8 mouse cellular contexts compared by ENCODE assay signal in the genomic region with DNA sequence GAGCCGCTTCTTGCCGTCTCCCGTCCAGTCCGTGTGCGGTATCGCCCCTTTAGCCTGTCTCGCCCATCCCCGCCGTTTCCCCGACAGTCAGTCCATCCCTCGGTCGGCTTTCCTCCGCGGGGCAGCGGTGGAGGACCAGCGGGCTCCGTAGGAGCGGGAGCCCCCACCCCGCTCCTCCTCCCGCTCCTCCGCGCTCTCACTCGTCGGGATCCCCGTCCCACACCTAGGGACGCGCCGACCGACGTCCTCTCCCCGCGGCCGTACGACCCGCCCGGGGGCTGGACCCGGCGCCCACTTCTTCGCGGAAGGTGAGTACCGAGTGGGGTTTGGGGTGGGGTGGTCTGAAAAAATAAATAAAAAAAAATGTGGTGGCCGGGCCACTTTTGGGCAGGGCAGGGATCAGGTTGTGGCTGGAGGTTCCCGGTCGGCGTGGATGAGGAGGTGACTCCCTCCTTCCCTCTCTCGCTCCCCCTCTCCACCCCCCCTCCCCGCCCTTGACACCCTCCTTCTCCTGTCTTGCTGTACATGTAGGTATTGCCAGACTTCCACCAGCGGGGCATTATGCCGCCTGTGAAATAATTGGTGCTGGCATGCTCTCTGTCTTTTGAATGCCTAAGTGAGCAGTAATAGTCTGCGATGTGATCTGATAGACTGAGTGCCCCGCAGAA. TPM values are rescaled to one million over a fixed set of nuclear protein-coding genes. Genes with fewer than 3 reads are reported as not detected.
DNase-seq lines count a peak whose midpoint lies in the region; ATAC-seq lines count a peak whose summit lies in the region.

No protein-coding gene starts in this region.

- no peaks in the 10 kb centered on the region for H3K27me3 ChIP-seq in hindbrain, embryonic 15.5 days
- no peaks in the 10 kb centered on the region for H3K27me3 ChIP-seq in limb, embryonic 15.5 days
- H3K27me3 ChIP-seq in midbrain, embryonic 16.5 days (ENCODE audit: control insufficient read depth, insufficient read depth, low read depth, low read length), result no peaks in the 10 kb centered on the region

- H3K27ac ChIP-seq in hindbrain, embryonic 15.5 days (replicated peaks), result peak overlapping the region; percentile 95
- H3K27ac ChIP-seq in limb, embryonic 15.5 days, result peak overlapping the region; percentile 97
- peak overlapping the region; percentile 92 for H3K27ac ChIP-seq in midbrain, embryonic 16.5 days (ENCODE audit: low read length)

- H3K4me3 ChIP-seq in hindbrain, embryonic 15.5 days, result peak overlapping the region; percentile 94
- H3K4me3 ChIP-seq in limb, embryonic 15.5 days, result peak overlapping the region; percentile 88
- peak overlapping the region; percentile 78 for H3K4me3 ChIP-seq in midbrain, embryonic 16.5 days (ENCODE audit: low read depth, low read length)

- no peaks in the 10 kb centered on the region for H3K9me3 ChIP-seq in hindbrain, embryonic 15.5 days
- no peaks in the 10 kb centered on the region for H3K9me3 ChIP-seq in limb, embryonic 15.5 days
- H3K9me3 ChIP-seq in midbrain, embryonic 16.5 days (replicated peaks; ENCODE audit: control insufficient read depth, low read length, poor library complexity, severe bottlenecking), result no peaks in the 10 kb centered on the region

- under 1% methylated on average over 51 of the region's 51 CpGs for WGBS in hindbrain, embryonic 15.5 days
- under 1% methylated on average over 48 of the region's 51 CpGs for WGBS in limb, embryonic 15.5 days
- under 1% methylated on average over 48 of the region's 51 CpGs for WGBS in midbrain, embryonic 16.5 days

- H3K4me2 ChIP-seq in hindbrain, embryonic 15.5 days, result peak overlapping the region; percentile 80
- H3K4me2 ChIP-seq in limb, embryonic 15.5 days, result peak overlapping the region; percentile 64
- peak overlapping the region; percentile 64 for H3K4me2 ChIP-seq in midbrain, embryonic 16.5 days (ENCODE audit: low read length)

- no peak for ATAC-seq in hindbrain, embryonic 15.5 days (ENCODE audit: low FRiP score, low read depth)
- ATAC-seq in limb, embryonic 15.5 days (ENCODE audit: insufficient number of reproducible peaks, low FRiP score, low TSS enrichment, low read depth), result no peak
- no peak for ATAC-seq in midbrain, embryonic 16.5 days
- ATAC-seq in monocyte, adult 5-6 weeks (replicated peaks; ENCODE audit: insufficient number of reproducible peaks, low FRiP score, low TSS enrichment, poor library complexity, severe bottlenecking), result no peak

- peak overlapping the region; percentile 75 for H3K9ac ChIP-seq in hindbrain, embryonic 15.5 days
- peak overlapping the region; percentile 69 for H3K9ac ChIP-seq in limb, embryonic 15.5 days
- H3K9ac ChIP-seq in midbrain, embryonic 16.5 days (ENCODE audit: low read depth, low read length), result peak overlapping the region; percentile 82

- H3K36me3 ChIP-seq in hindbrain, embryonic 15.5 days, result no peaks in the 10 kb centered on the region
- no peaks in the 10 kb centered on the region for H3K36me3 ChIP-seq in limb, embryonic 15.5 days
- no peaks in the 10 kb centered on the region for H3K36me3 ChIP-seq in midbrain, embryonic 16.5 days (ENCODE audit: control insufficient read depth, insufficient read depth, low read length)

- peaks cover 16% of the 10 kb centered on the region for H3K4me1 ChIP-seq in hindbrain, embryonic 15.5 days (replicated peaks)
- H3K4me1 ChIP-seq in limb, embryonic 15.5 days, result peaks cover 19% of the 10 kb centered on the region
- H3K4me1 ChIP-seq in midbrain, embryonic 16.5 days (ENCODE audit: control insufficient read depth, insufficient read depth, low read length), result peaks cover 13% of the 10 kb centered on the region

- DNase-seq in lung, adult 18-20 months, result peak; percentile 29 to 40
- DNase-seq in lung, postnatal 10 days, result no peak
- peak; percentile 70 for DNase-seq in NIH3T3 (ENCODE audit: low read depth)
- peak; percentile 10 for DNase-seq in embryo, embryonic 10 days (ENCODE audit: low spot score)

RNA-seq across cellular contexts. Expression of gene Sertad2, which starts 0.5 kb away (rescaled TPM):
- polyA plus RNA-seq in hindbrain, embryonic 15.5 days (2015; fragmentation: Nextera tagmentation; extraction: Ambion mirVana), result 27.9 and 33.5 TPM in 2 replicates
- polyA plus RNA-seq in limb, embryonic 15.5 days (2015; fragmentation: Nextera tagmentation; extraction: Ambion mirVana), result 46.5 and 54.3 TPM in 2 replicates
- polyA plus RNA-seq in midbrain, embryonic 16.5 days (2015; fragmentation: Nextera tagmentation; extraction: Ambion mirVana), result 24.6 and 26.7 TPM in 2 replicates
- 23.4 to 29.4 TPM (median 24.9 TPM) in 3 replicates for total RNA-seq in monocyte, adult 5-6 weeks (2017)
